Mouse (Mus musculus): ENCODE data around the gene Eef1e1. TPM values are rescaled to one million over a fixed set of nuclear protein-coding genes. Genes with fewer than 3 reads are reported as not detected.

Gene Eef1e1
- polyA plus RNA-seq, 1 experiment, result 6.1 TPM

DNA sequence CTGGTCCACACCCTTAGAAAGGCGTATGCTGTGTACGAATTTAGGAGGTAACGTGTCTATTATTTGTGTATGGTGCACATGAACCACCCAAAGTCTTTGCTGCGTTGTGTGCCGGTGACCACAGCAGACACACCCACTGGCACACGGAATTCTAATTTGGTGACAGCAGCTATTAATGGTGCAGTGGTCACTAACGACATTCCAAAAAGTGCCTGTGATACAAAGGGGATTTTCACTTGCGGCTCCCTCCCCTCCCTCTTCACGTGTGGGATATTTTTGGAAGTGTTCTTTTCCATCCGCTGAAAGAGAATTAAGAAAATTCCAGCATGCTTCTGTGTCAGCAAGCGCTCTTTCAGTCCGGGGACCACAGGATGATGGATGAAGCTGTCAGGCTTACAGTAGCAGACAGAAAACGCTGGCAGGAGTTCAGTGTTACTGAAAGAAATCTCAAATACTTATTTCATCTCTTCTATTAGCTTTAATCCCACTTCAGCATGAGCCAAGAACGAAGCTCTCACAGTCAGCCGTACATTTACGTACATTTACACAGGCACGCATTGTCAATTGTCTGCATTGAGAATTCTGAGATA is 56.5 kb downstream of the Eef1e1 start:
- WGBS, result 92% methylated on average over 17 of the region's 17 CpGs
- TF ChIP-seq POLR2A (IDR thresholded peaks at IDR 0.05; ENCODE audit: low read depth, low read length) (no peak), CTCF (IDR thresholded peaks at IDR 0.05; ENCODE audit: extremely low read depth, insufficient read depth, insufficient read length, insufficient replicate concordance) (no peak)
- no peaks in the 10 kb centered on the region; the same call in 1 of the 2 replicates for H3K36me3 ChIP-seq (ENCODE audit: control insufficient read depth, insufficient read depth, low read length)
- no peaks in the 10 kb centered on the region for H3K27me3 ChIP-seq (ENCODE audit: control insufficient read depth, insufficient read depth, low read length)
- H3K27ac ChIP-seq (ENCODE audit: insufficient read depth, low read length), result no peak overlapping the region
- no peak for DNase-seq (ENCODE audit: low read depth in 1 of 2, low spot score in 2 of 2)
- no peak overlapping the region for H3K4me3 ChIP-seq (ENCODE audit: extremely low read depth, insufficient read depth, insufficient read length)
- no peaks in the 10 kb centered on the region for H3K4me1 ChIP-seq (ENCODE audit: control insufficient read depth, insufficient read depth, insufficient read length)

DNA sequence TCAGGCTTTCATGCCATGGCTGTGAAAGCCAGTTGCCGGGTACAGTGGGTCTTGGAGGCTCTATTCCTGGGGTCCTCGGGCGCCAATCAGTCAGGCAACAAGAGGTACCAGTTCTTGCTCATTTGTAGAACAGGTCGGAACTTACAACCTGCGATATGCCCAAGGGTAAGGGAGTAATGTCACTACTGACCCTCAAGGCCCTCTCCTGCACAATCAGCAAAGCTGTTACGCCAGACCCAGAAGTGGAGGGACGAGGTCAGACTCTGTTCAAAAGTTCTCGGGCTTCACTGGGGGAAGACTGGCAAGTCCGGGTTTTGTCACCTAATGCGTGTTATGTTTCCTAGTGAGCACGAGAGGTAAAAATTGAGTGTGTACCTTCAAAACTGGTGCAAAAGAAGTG is 58.0 kb downstream of the Eef1e1 start:
- Histone ChIP-seq H3K4me1 (ENCODE audit: control insufficient read depth, insufficient read depth, insufficient read length) (no peaks in the 10 kb centered on the region), H3K27me3 (ENCODE audit: control insufficient read depth, insufficient read depth, low read length) (no peaks in the 10 kb centered on the region), H3K36me3 (ENCODE audit: control insufficient read depth, insufficient read depth, low read length) (no peaks in the 10 kb centered on the region; the same call in 1 of the 2 replicates), H3K27ac (ENCODE audit: insufficient read depth, low read length) (no peak overlapping the region), H3K4me3 (ENCODE audit: extremely low read depth, insufficient read depth, insufficient read length) (no peak overlapping the region)
- DNase-seq (ENCODE audit: low read depth in 1 of 2, low spot score in 2 of 2), result no peak
- TF ChIP-seq CTCF (IDR thresholded peaks at IDR 0.05; ENCODE audit: extremely low read depth, insufficient read depth, insufficient read length, insufficient replicate concordance) (no peak), POLR2A (IDR thresholded peaks at IDR 0.05; ENCODE audit: low read depth, low read length) (no peak)
- WGBS, result 96% methylated on average over 11 of the region's 11 CpGs

DNA sequence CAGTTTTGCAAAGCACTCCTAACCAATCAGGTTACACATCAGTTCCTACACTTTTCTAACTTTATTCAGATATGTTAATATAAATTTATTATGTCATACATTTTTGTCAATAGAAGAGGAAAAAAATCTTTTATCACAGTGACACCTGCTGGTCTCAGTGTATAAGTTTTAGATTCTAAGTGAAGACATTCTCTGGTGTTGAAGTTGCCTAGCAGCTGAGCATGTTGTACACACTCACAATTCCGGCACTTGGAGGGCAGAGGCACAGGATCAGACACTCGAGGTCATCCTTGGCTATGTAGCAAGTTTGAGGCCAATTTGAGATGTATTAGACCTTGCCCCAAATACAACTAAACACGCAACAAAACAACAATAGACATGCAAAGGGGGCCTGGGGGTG is 61.8 kb downstream of the Eef1e1 start:
- no peak overlapping the region for H3K27ac ChIP-seq (ENCODE audit: insufficient read depth, low read length)
- no peaks in the 10 kb centered on the region for H3K27me3 ChIP-seq (ENCODE audit: control insufficient read depth, insufficient read depth, low read length)
- no peaks in the 10 kb centered on the region for H3K4me1 ChIP-seq (ENCODE audit: control insufficient read depth, insufficient read depth, insufficient read length)
- 81% methylated on average over 3 of the region's 3 CpGs for WGBS
- no peaks in the 10 kb centered on the region; the same call in 1 of the 2 replicates for H3K36me3 ChIP-seq (ENCODE audit: control insufficient read depth, insufficient read depth, low read length)
- TF ChIP-seq POLR2A (IDR thresholded peaks at IDR 0.05; ENCODE audit: low read depth, low read length) (no peak), CTCF (IDR thresholded peaks at IDR 0.05; ENCODE audit: extremely low read depth, insufficient read depth, insufficient read length, insufficient replicate concordance) (no peak)
- H3K4me3 ChIP-seq (ENCODE audit: extremely low read depth, insufficient read depth, insufficient read length), result no peak overlapping the region
- DNase-seq (ENCODE audit: low read depth in 1 of 2, low spot score in 2 of 2), result no peak

DNA sequence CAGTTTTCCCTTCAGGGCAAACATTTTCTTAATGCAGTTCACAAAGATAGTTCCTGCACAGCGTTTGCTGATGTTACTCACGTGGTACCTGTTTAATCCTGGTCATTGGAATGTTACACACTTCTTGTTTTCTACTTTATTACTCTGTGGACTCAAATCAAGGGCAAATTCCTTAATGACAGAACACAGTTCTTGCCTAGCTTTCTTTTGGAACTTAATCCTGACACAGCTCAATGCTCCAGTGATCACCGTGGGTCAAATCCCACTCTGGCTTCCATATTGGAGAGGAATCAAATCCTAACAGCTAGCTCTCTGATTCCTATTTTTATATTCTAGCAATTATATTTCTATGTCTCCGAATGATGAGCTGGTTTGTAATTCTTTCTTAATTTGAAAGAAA is 62.4 kb downstream of the Eef1e1 start:
- Histone ChIP-seq H3K36me3 (ENCODE audit: control insufficient read depth, insufficient read depth, low read length) (no peaks in the 10 kb centered on the region; the same call in 1 of the 2 replicates), H3K27ac (ENCODE audit: insufficient read depth, low read length) (no peak overlapping the region), H3K27me3 (ENCODE audit: control insufficient read depth, insufficient read depth, low read length) (no peaks in the 10 kb centered on the region), H3K4me3 (ENCODE audit: extremely low read depth, insufficient read depth, insufficient read length) (no peak overlapping the region), H3K4me1 (ENCODE audit: control insufficient read depth, insufficient read depth, insufficient read length) (no peaks in the 10 kb centered on the region)
- TF ChIP-seq CTCF (IDR thresholded peaks at IDR 0.05; ENCODE audit: extremely low read depth, insufficient read depth, insufficient read length, insufficient replicate concordance), result no peak
- TF ChIP-seq POLR2A (IDR thresholded peaks at IDR 0.05; ENCODE audit: low read depth, low read length), result no peak
- DNase-seq (ENCODE audit: low read depth in 1 of 2, low spot score in 2 of 2), result no peak
- 93% methylated on average over 4 of the region's 4 CpGs for WGBS

Other genes with a start within 250 kb of the Eef1e1 start
- gene Txndc5, start 130.2 kb downstream of the Eef1e1 start, polyA plus RNA-seq (2012; rRNA removed), result 88.0 and 112 TPM in 2 replicates
- 2.3 and 2.7 TPM in 2 replicates for gene Bloc1s5, start 23.9 kb downstream of the Eef1e1 start, polyA plus RNA-seq (2012; rRNA removed)

Data from spleen, adult 2 months (tissue).